ENCODE assay signal across 8 mouse cellular contexts in genomic region chr9:96718402-96718798, GRCm38 (mm10). TPM values are rescaled to one million over a fixed set of nuclear protein-coding genes. Genes with fewer than 3 reads are reported as not detected.
DNase-seq lines count a peak whose midpoint lies in the region; ATAC-seq and TF ChIP-seq lines count a peak whose summit lies in the region.

No protein-coding gene starts in this region.

- H3K4me2 ChIP-seq in embryonic facial prominence, embryonic 12.5 days (replicated peaks) = peak overlapping the region; percentile 2; the same call in 1 of the 2 replicates
- H3K4me2 ChIP-seq in kidney, postnatal 0 days (ENCODE audit: low read length) = peak overlapping the region; percentile 76
- H3K4me2 ChIP-seq in embryonic facial prominence, embryonic 14.5 days (ENCODE audit: low read depth, low read length) = peak overlapping the region; percentile 57
- H3K4me2 ChIP-seq in liver, embryonic 16.5 days (ENCODE audit: low read depth, low read length) = peak overlapping the region; percentile 71

- WGBS in embryonic facial prominence, embryonic 12.5 days = 84% methylated on average over 8 of the region's 8 CpGs
- WGBS in embryonic facial prominence, embryonic 10.5 days = 91% methylated on average over 8 of the region's 8 CpGs
- WGBS in kidney, postnatal 0 days = 92% methylated on average over 8 of the region's 8 CpGs
- WGBS in embryonic facial prominence, embryonic 14.5 days = 95% methylated on average over 8 of the region's 8 CpGs
- WGBS in liver, embryonic 16.5 days (ENCODE audit: insufficient replicate concordance) = 81% methylated on average over 8 of the region's 8 CpGs

- TF ChIP-seq CTCF in kidney, postnatal 0 days (IDR thresholded peaks at IDR 0.05; ENCODE audit: low read depth) = no peak

- no peaks in the 10 kb centered on the region for H3K36me3 ChIP-seq in embryonic facial prominence, embryonic 12.5 days
- no peaks in the 10 kb centered on the region for H3K36me3 ChIP-seq in embryonic facial prominence, embryonic 10.5 days (replicated peaks)
- no peaks in the 10 kb centered on the region for H3K36me3 ChIP-seq in kidney, postnatal 0 days (ENCODE audit: insufficient read depth, low read length)
- H3K36me3 ChIP-seq in embryonic facial prominence, embryonic 14.5 days (ENCODE audit: control insufficient read depth, insufficient read depth, low read length) = peaks cover 5% of the 10 kb centered on the region; the same call in 1 of the 2 replicates
- no peaks in the 10 kb centered on the region for H3K36me3 ChIP-seq in liver, embryonic 16.5 days (ENCODE audit: control insufficient read depth, insufficient read depth)

- no peak for ATAC-seq in embryonic facial prominence, embryonic 12.5 days (ENCODE audit: insufficient number of reproducible peaks, insufficient read depth, low FRiP score, low TSS enrichment)
- no peak for ATAC-seq in kidney, postnatal 0 days (replicated peaks; ENCODE audit: low FRiP score, low read depth)
- no peak for ATAC-seq in embryonic facial prominence, embryonic 14.5 days (ENCODE audit: low read depth)
- no peak for ATAC-seq in liver, embryonic 16.5 days (ENCODE audit: low read depth)

- no peaks in the 10 kb centered on the region for H3K27me3 ChIP-seq in embryonic facial prominence, embryonic 12.5 days
- no peaks in the 10 kb centered on the region for H3K27me3 ChIP-seq in embryonic facial prominence, embryonic 10.5 days (replicated peaks; ENCODE audit: low read depth, poor library complexity, severe bottlenecking)
- H3K27me3 ChIP-seq in kidney, postnatal 0 days (ENCODE audit: insufficient read depth, low read length) = no peaks in the 10 kb centered on the region
- no peaks in the 10 kb centered on the region for H3K27me3 ChIP-seq in embryonic facial prominence, embryonic 14.5 days (replicated peaks; ENCODE audit: control insufficient read depth, insufficient read depth, low read length)
- no peaks in the 10 kb centered on the region for H3K27me3 ChIP-seq in liver, embryonic 16.5 days (ENCODE audit: control insufficient read depth, insufficient read depth, low read depth, low read length)

- H3K4me3 ChIP-seq in embryonic facial prominence, embryonic 12.5 days = no peak overlapping the region
- H3K4me3 ChIP-seq in embryonic facial prominence, embryonic 10.5 days = no peak overlapping the region
- 0 out of 2 replicates have a peak overlapping the region, but pooled peaks have one; percentile 7 for H3K4me3 ChIP-seq in kidney, postnatal 0 days (replicated peaks; ENCODE audit: low read depth, low read length)
- H3K4me3 ChIP-seq in embryonic facial prominence, embryonic 14.5 days (ENCODE audit: low read depth, low read length) = peak overlapping the region; percentile 86
- H3K4me3 ChIP-seq in liver, embryonic 16.5 days (ENCODE audit: low read depth, low read length) = 0 out of 2 replicates have a peak overlapping the region, but pooled peaks have one; percentile 3

- peaks cover 10% of the 10 kb centered on the region for H3K4me1 ChIP-seq in embryonic facial prominence, embryonic 12.5 days
- H3K4me1 ChIP-seq in embryonic facial prominence, embryonic 10.5 days = peaks cover 25% of the 10 kb centered on the region
- peaks cover 11% of the 10 kb centered on the region; the same call in 1 of the 2 replicates for H3K4me1 ChIP-seq in kidney, postnatal 0 days (replicated peaks; ENCODE audit: insufficient read depth, low read length)
- peaks cover 8% of the 10 kb centered on the region; the same call in 1 of the 2 replicates for H3K4me1 ChIP-seq in embryonic facial prominence, embryonic 14.5 days (ENCODE audit: control insufficient read depth, insufficient read depth, low read length)
- peaks cover 16% of the 10 kb centered on the region for H3K4me1 ChIP-seq in liver, embryonic 16.5 days (ENCODE audit: control insufficient read depth, low read depth, low read length)

- no peak overlapping the region for H3K9ac ChIP-seq in embryonic facial prominence, embryonic 12.5 days
- no peak overlapping the region for H3K9ac ChIP-seq in kidney, postnatal 0 days (ENCODE audit: low read depth, low read length)
- no peak overlapping the region for H3K9ac ChIP-seq in embryonic facial prominence, embryonic 14.5 days (ENCODE audit: low read depth, low read length)
- H3K9ac ChIP-seq in liver, embryonic 16.5 days (ENCODE audit: low read depth, low read length) = no peak overlapping the region

- H3K9me3 ChIP-seq in embryonic facial prominence, embryonic 12.5 days = no peaks in the 10 kb centered on the region
- no peaks in the 10 kb centered on the region for H3K9me3 ChIP-seq in embryonic facial prominence, embryonic 10.5 days
- H3K9me3 ChIP-seq in kidney, postnatal 0 days (replicated peaks; ENCODE audit: low read length) = no peaks in the 10 kb centered on the region
- H3K9me3 ChIP-seq in embryonic facial prominence, embryonic 14.5 days (ENCODE audit: control insufficient read depth, low read length) = no peaks in the 10 kb centered on the region
- no peaks in the 10 kb centered on the region for H3K9me3 ChIP-seq in liver, embryonic 16.5 days (replicated peaks; ENCODE audit: control insufficient read depth, low read length)

- no peak overlapping the region for H3K27ac ChIP-seq in embryonic facial prominence, embryonic 12.5 days
- H3K27ac ChIP-seq in embryonic facial prominence, embryonic 10.5 days (replicated peaks) = no peak overlapping the region
- no peak overlapping the region for H3K27ac ChIP-seq in kidney, postnatal 0 days
- H3K27ac ChIP-seq in embryonic facial prominence, embryonic 14.5 days (replicated peaks; ENCODE audit: low read depth, low read length) = no peak overlapping the region
- no peak overlapping the region for H3K27ac ChIP-seq in liver, embryonic 16.5 days (ENCODE audit: low read length)

- DNase-seq in embryonic facial prominence, embryonic 10.5 days (ENCODE audit: low spot score) = no peak
- DNase-seq in kidney, postnatal 0 days (ENCODE audit: low spot score) = no peak
- no peak for DNase-seq in kidney, postnatal 4 days
- DNase-seq in embryonic facial prominence, embryonic 14.5 days (ENCODE audit: low spot score) = no peak
- no peak for DNase-seq in spleen, postnatal 4 days (ENCODE audit: low spot score in 2 of 2)
- DNase-seq in urinary bladder, postnatal 25 days (ENCODE audit: low spot score) = no peak

RNA-seq across cellular contexts. Expression of gene Zbtb38, which starts 34.2 kb away (rescaled TPM):
- 10.5 and 12.3 TPM in 2 replicates for polyA plus RNA-seq in embryonic facial prominence, embryonic 12.5 days (2016; fragmentation: Nextera tagmentation; extraction: Ambion mirVana)
- polyA plus RNA-seq in embryonic facial prominence, embryonic 10.5 days (2016; fragmentation: Nextera tagmentation; extraction: Ambion mirVana) = 8.4 and 8.6 TPM in 2 replicates
- polyA plus RNA-seq in kidney, postnatal 0 days (2015; fragmentation: Nextera tagmentation; extraction: Ambion mirVana) = 28.3 and 28.5 TPM in 2 replicates
- polyA plus RNA-seq in embryonic facial prominence, embryonic 14.5 days (2014; fragmentation: Nextera tagmentation; extraction: Ambion mirVana) = 17.1 and 18.1 TPM in 2 replicates
- polyA plus RNA-seq in liver, embryonic 16.5 days (2015; fragmentation: Nextera tagmentation; extraction: Ambion mirVana) = 5.3 and 5.5 TPM in 2 replicates

Comparison
In these comparisons a context has a peak if more than half of its experiments do, and no peak if none do; other contexts are left out.
1. H3K4me3 ChIP-seq: peak in kidney, postnatal 0 days (single experiment), embryonic facial prominence, embryonic 14.5 days (single experiment) and liver, embryonic 16.5 days (single experiment); none in embryonic facial prominence, embryonic 12.5 days (single experiment) and embryonic facial prominence, embryonic 10.5 days (single experiment).
2. H3K4me2 ChIP-seq: peak in every context shown above with its lines; median percentile 76 in kidney, postnatal 0 days; 71 in liver, embryonic 16.5 days; 57 in embryonic facial prominence, embryonic 14.5 days; 2 in embryonic facial prominence, embryonic 12.5 days.